Mouse (Mus musculus): ENCODE measurements around the gene Rps18. TPM values are rescaled to one million over a fixed set of nuclear protein-coding genes. Genes with fewer than 3 reads are reported as not detected.

Rps18 gene
- polyA plus RNA-seq (2012; rRNA removed; ENCODE audit: low replicate concordance): 464 and 878 TPM in 2 replicates

DNA sequence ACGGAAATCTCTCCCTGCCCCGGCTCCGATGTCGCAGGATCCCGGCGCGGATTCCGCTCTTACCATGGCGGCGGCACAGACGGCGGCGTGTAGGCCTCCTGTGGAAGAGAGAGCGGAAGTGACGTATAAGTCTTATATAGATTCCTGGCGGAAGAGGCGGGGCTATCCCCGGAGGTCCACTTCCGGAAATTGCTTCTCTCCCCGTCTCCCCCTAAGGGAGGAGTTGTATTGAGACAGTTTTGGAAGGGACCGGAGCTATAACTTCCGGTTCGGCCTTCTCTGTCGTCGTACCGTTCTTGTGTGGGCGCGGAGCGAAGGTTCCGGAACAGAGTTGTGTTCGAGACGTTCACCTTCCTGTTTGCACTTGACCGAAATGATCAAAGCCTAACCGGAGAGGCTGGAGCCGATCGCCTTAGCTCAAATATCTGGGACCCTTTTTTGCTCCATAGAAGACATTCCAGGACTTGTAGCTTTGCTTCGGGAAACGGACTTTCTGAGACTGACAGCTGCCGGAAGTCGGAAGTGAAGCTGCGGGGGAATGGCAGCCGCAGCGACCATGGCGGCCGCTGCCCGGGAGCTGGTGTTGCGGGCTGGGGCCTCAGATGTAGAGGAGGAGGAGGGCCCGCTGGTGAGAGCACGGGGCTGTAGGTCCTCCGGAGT, at the start of gene Rps18, which contains the start of gene Vps52:
TSS of gene Rps18 (minus strand) at position 447 of the 660 bp plus-strand sequence.
TSS of gene Vps52 (plus strand) at position 258 of the 660 bp plus-strand sequence.

GRCm38 (mm10) chr17:34000150-34000537, 44.3 kb upstream of the Rps18 start, which contains the start of gene H2-K1:
H2-K1 (minus strand) TSS chr17:34000347.

DNA sequence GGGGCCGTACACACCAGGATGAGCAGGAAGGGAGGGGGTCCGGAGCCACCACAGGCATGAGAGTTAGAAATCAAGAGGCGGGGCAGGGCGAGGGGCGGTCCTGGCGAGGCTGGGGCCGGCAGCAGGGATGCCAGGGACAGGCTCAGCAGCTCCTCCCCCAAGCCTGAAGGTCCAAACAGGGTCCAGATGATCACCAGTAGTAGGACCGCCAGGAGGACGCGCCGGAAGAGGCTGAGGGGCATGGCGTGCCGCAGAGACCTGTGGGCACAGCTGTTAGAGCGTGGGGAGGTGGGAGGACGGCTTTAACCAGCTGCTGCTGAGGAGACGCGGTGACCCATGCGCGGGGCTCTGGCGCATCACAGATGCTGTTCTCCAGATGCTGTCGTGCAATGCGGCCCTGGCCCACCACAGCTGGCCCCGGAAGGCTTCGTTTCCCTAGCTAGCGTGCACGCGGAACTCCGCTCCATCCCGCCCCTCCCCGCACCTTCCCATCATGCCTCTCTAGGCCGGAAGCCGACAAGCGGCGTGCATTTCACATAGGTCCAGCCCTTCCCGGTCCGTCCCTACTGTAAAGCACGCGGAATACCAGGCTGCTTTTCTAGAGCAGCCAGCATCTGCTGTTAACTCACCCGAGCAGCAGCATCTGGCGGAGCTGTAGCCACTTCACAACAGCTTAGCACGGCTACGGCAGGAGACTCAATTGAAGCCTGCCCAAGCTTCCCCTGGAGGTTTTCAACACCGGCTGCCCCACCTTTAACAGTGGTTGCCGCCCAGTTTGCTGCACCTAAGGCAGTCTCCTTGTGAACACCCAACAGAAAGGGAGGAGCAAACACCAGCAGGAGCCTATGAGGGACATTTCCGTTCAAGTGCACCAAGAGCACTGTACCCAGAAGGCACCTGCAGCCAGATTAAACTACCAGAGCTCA, 4.5 kb downstream of the Rps18 start, which contains the start of gene B3galt4:
TSS of gene B3galt4 (minus strand) at position 468 of the 926 bp plus-strand sequence.

DNA sequence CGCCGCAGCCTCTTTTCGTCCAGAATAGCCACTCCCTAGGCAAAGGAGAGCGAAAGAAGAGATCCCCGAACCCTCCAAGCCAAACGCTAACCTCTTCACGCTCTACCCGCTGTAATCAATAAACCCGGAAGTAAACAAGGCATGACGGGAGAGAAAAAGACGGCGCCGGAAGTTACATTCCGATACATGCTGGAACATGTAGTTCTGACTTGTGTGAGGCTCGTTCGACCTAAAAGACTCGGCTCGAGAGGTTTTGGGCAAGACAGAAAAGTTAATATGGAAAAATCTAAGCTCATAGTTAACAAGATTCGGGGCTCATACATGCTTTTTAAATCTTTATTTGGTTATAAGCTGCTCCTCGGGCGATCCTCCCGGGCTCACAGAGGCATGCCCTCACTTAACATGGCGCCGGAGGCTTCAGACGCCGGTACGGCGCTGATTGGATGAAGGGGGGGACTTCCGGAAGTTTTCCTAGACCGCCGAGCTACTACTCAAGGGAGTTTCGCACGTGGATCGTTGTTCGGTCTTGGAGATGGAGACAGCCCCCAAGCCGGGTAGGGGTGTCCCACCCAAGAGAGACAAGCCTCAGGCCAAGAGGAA, 15.5 kb downstream of the Rps18 start, which contains the start of the genes Pfdn6 and Wdr46:
TSS of gene Pfdn6 (minus strand) at position 138 of the 600 bp plus-strand sequence.
TSS of gene Wdr46 (plus strand) at position 455 of the 600 bp plus-strand sequence.

DNA sequence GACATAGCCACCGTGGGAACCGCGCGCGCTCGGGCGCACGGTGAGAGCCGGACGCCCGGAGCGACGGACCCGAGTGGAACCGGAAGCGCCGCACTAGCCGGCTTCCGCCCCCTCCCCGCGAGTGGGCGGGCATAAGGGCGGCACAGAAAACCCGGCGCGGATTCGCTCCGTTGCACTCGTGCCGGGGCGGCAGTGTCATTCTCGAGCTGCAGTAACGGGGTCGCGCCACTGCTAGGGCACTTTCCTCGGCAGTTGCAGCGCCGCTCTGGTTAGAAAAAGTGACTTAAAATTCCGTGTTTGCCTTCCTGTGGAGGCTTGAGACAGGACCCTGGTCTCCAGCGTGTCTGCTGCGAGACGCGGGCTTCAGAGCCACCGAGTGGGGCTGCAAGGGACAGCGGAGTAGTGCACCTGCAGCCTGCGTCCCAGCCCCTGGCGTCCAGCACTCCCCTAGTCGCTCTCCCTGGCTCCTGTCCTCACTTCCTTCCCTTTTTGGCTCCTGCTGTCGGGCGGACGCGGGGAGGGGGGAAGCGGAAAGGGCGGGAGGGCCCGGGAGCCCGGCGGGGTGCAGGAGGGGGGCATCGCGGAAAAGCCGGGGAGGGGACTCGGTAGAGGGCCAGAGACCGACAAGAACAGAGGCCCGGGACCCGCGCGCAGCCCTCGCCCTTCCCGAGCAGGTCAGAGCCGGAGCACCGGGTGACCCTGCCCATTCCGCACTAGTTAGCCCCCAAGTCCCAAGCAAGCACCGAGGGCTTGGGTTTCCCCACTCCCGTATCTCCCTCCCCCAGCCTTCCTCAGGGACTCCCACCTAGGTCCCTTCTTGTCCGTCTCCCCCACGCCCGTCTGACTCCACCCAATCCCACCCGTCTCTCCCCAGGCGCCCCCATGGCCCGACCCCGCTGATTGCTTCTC, 26.2 kb downstream of the Rps18 start, which contains the start of gene Rgl2:
TSS of gene Rgl2 (plus strand) at position 173 of the 909 bp plus-strand sequence.

DNA sequence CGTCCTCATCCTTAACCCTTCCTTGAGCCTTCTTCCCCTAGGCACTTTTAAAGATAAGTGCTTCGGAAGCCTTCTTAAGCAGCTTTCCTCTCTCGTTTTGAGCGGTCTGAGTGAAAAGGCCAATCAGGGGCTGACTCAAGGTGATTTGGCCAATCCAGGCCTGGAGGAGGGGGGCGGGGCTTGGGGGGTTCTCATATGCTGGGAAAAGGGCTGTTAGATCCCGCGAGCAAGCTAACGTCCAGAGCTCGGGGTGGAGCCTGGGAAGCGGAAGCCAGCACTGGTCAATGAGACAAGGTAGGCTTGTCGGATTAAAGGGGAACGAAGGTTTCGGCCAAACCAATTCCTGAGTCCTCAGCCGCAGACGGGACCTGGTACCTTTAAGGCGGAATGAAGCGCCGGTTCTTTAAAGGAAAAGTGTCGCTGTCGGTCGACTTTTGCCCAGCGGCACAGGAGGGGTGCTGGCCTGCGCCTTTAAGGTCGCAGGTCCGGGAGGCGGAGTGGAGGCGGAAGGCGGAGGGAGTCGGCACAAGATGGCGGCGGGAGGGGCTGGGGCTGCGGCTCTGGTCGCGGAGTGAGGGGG, 40.0 kb downstream of the Rps18 start, which contains the start of the genes Tapbp and Zbtb22:
TSS of gene Tapbp (plus strand) at position 229 of the 580 bp plus-strand sequence.
TSS of gene Zbtb22 (plus strand) at position 234 of the 580 bp plus-strand sequence.

DNA sequence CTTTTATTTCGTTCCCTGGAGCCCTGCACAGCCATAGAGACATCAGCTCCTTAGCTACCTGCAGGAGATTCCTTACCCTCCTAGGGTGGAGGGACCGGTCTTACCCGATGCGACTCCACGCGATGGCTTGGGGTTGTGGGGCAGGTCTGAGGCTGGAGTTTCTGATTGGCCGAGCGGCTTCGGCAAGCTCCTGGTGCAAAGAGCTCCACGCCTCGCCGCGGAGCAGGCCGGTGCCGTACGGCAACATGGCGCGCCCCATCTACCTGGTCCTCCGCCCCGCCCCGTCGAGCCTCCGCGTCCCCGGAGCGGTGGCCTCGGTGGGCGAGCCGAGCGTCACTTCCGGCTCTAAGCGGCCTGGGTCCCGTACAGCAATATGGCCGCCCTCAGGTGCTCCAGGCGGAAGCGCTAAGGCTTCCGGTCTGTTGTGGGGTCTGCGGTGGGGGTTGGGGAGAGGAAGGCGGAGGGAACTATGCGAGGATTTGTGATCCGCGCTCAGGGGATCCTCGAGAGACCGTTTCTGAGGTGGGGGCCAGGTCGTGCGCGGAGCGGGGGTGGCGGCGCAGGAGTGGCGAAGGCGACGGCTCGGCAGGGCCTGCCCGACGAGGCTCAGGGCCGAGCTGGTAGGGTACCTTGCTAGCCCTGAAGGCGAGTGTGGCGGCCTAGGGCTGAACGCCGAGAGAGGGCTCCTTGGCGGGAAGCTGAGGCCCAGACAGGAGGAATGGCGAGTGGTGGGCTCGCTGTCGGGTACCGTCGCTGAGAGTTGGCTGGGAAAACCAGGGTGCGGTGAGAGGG, 46.5 kb downstream of the Rps18 start, which contains the start of gene Daxx:
TSS of gene Daxx (plus strand) at position 338 of the 792 bp plus-strand sequence.

DNA sequence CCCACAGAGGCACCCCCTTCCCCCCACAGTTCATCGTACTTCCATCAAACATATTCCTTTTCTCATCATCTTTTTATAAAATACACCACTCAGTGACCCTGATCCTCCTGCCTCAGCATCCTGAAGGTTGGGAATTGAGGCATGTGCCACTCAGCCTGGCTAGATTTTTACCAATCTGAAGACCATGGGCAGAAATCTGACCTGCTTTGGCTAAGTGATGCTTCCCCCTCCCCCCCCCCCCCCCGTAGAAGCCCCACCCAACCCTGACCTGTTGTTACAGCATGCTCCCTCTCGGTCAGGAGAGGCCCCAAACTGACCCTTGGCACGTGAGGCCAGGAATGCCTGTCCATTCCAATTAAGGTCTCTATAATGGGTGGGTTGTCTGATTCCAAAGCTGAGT, 51.0 kb downstream of the Rps18 start, which contains the start of gene Platr17:
TSS of gene Platr17 (plus strand) at position 301 of the 400 bp plus-strand sequence.

Other genes with a start within 250 kb of the Rps18 start
- 134 and 205 TPM in 2 replicates for gene March2, start 237.3 kb downstream of the Rps18 start, polyA plus RNA-seq (2012; rRNA removed; ENCODE audit: low replicate concordance)
- gene Rab11b, start 195.5 kb downstream of the Rps18 start, polyA plus RNA-seq (2012; rRNA removed; ENCODE audit: low replicate concordance): 367 and 417 TPM in 2 replicates
- gene Angptl4, start 174.2 kb downstream of the Rps18 start, polyA plus RNA-seq (2012; rRNA removed; ENCODE audit: low replicate concordance): 131 and 603 TPM in 2 replicates
- gene Kank3, start 145.5 kb downstream of the Rps18 start, polyA plus RNA-seq (2012; rRNA removed; ENCODE audit: low replicate concordance): 124 and 438 TPM in 2 replicates
- 443 and 1,172 TPM in 2 replicates for gene Rps28, start 131.4 kb downstream of the Rps18 start, polyA plus RNA-seq (2012; rRNA removed; ENCODE audit: low replicate concordance)
- gene Ndufa7, start 131.4 kb downstream of the Rps18 start, polyA plus RNA-seq (2012; rRNA removed; ENCODE audit: low replicate concordance): 619 and 635 TPM in 2 replicates
- 142 and 168 TPM in 2 replicates for gene Cd320, start 112.9 kb downstream of the Rps18 start, polyA plus RNA-seq (2012; rRNA removed; ENCODE audit: low replicate concordance)
- gene Gm7029, start 82.2 kb downstream of the Rps18 start, polyA plus RNA-seq (2012; rRNA removed; ENCODE audit: low replicate concordance): not detected in 2 replicates
- gene Kifc1, start 65.3 kb downstream of the Rps18 start, polyA plus RNA-seq (2012; rRNA removed; ENCODE audit: low replicate concordance): 1.6 and 9.5 TPM in 2 replicates
- 0.22 and 0.39 TPM in 2 replicates for gene Platr17, start 50.9 kb downstream of the Rps18 start, polyA plus RNA-seq (2012; rRNA removed; ENCODE audit: low replicate concordance)
- gene Daxx, start 46.6 kb downstream of the Rps18 start, polyA plus RNA-seq (2012; rRNA removed; ENCODE audit: low replicate concordance): 47.5 and 58.9 TPM in 2 replicates
- gene Tapbp, start 40.1 kb downstream of the Rps18 start, polyA plus RNA-seq (2012; rRNA removed; ENCODE audit: low replicate concordance): 206 and 319 TPM in 2 replicates
- gene Zbtb22, start 40.1 kb downstream of the Rps18 start, polyA plus RNA-seq (2012; rRNA removed; ENCODE audit: low replicate concordance): 42.7 and 55.1 TPM in 2 replicates
- gene Rgl2, start 26.5 kb downstream of the Rps18 start, polyA plus RNA-seq (2012; rRNA removed; ENCODE audit: low replicate concordance): 157 and 179 TPM in 2 replicates
- 29.4 and 29.5 TPM in 2 replicates for gene Pfdn6, start 15.7 kb downstream of the Rps18 start, polyA plus RNA-seq (2012; rRNA removed; ENCODE audit: low replicate concordance)
- gene Wdr46, start 15.3 kb downstream of the Rps18 start, polyA plus RNA-seq (2012; rRNA removed; ENCODE audit: low replicate concordance): 15.8 and 36.0 TPM in 2 replicates
- gene B3galt4, start 4.5 kb downstream of the Rps18 start, polyA plus RNA-seq (2012; rRNA removed; ENCODE audit: low replicate concordance): 6.6 and 9.0 TPM in 2 replicates
- 65.8 and 76.5 TPM in 2 replicates for gene Vps52, start 189 bp downstream of the Rps18 start, polyA plus RNA-seq (2012; rRNA removed; ENCODE audit: low replicate concordance)
- gene H2-K1, start 44.3 kb upstream of the Rps18 start, polyA plus RNA-seq (2012; rRNA removed; ENCODE audit: low replicate concordance): 3,046 and 5,899 TPM in 2 replicates
- 31.6 and 54.8 TPM in 2 replicates for gene Ring1, start 68.7 kb upstream of the Rps18 start, polyA plus RNA-seq (2012; rRNA removed; ENCODE audit: low replicate concordance)
- 86.6 and 99.6 TPM in 2 replicates for gene H2-Ke6, start 72.1 kb upstream of the Rps18 start, polyA plus RNA-seq (2012; rRNA removed; ENCODE audit: low replicate concordance)
- 134 and 217 TPM in 2 replicates for gene Slc39a7, start 75.7 kb upstream of the Rps18 start, polyA plus RNA-seq (2012; rRNA removed; ENCODE audit: low replicate concordance)
- gene Rxrb, start 75.8 kb upstream of the Rps18 start, polyA plus RNA-seq (2012; rRNA removed; ENCODE audit: low replicate concordance): 48.9 and 66.9 TPM in 2 replicates
- gene Col11a2, start 83.4 kb upstream of the Rps18 start, polyA plus RNA-seq (2012; rRNA removed; ENCODE audit: low replicate concordance): 0.62 and 1.1 TPM in 2 replicates
- 1.5 and 8.0 TPM in 2 replicates for gene H2-Oa, start 136.3 kb upstream of the Rps18 start, polyA plus RNA-seq (2012; rRNA removed; ENCODE audit: low replicate concordance)
- 57.9 and 70.0 TPM in 2 replicates for gene H2-DMa, start 163.5 kb upstream of the Rps18 start, polyA plus RNA-seq (2012; rRNA removed; ENCODE audit: low replicate concordance)
- gene Brd2, start 166.6 kb upstream of the Rps18 start, polyA plus RNA-seq (2012; rRNA removed; ENCODE audit: low replicate concordance): 90.8 and 138 TPM in 2 replicates
- gene H2-DMb2, start 187.3 kb upstream of the Rps18 start, polyA plus RNA-seq (2012; rRNA removed; ENCODE audit: low replicate concordance): 4.7 and 9.3 TPM in 2 replicates
- 81.8 and 86.9 TPM in 2 replicates for gene H2-DMb1, start 197.1 kb upstream of the Rps18 start, polyA plus RNA-seq (2012; rRNA removed; ENCODE audit: low replicate concordance)
- gene Tap1, start 231.6 kb upstream of the Rps18 start, polyA plus RNA-seq (2012; rRNA removed; ENCODE audit: low replicate concordance): 50.0 and 54.7 TPM in 2 replicates
- 69.5 and 80.5 TPM in 2 replicates for gene Psmb9, start 231.8 kb upstream of the Rps18 start, polyA plus RNA-seq (2012; rRNA removed; ENCODE audit: low replicate concordance)
- 118 and 150 TPM in 2 replicates for gene Psmb8, start 241.7 kb upstream of the Rps18 start, polyA plus RNA-seq (2012; rRNA removed; ENCODE audit: low replicate concordance)
- 59.2 and 66.5 TPM in 2 replicates for gene Tap2, start 247.5 kb upstream of the Rps18 start, polyA plus RNA-seq (2012; rRNA removed; ENCODE audit: low replicate concordance)

Data from subcutaneous adipose tissue, adult 2 months (tissue).